Mouse (Mus musculus) C3H10T1/2 (cell line): Measurements from ENCODE around the gene Olfr1302. TPM values are rescaled to one million over a fixed set of nuclear protein-coding genes. Genes with fewer than 3 reads are reported as not detected.

Source experiments
- polyA plus RNA-seq, 2 experiments: library from polyadenylated mRNA; unstranded; fragments of >200 nt; fragmentation: generic; extraction: Trizol; gene quantifications; one replicate each; pipeline ENCODE4 v1.2.1; 2012; ENCODE audit warnings: missing spikeins in 2 of 2

Olfr1302 gene
- polyA plus RNA-seq, result not detected

GRCm38 (mm10) chr2:111777129-111777528 is at the start of gene Olfr1302:
TSS of gene Olfr1302 (plus strand) at chr2:111777429.

DNA sequence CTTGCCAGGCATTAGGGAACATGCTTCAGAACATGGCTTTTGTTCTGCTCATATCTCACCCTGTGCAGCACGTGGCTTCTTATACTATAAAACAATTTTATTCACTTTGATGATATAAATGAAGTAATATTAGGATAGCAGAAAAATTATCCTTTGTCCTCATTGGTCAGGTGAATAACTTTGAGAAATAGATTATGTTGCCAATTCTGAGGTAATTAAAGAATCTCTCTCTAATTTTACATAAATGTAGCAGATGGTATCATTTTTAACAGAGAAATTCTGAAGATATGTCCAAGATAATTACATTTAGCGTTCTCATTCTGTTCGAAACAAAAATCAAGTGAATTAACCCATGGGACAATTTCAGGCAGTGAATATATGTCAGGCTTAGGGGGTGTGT is 26.5 kb upstream of the Olfr1302 start, which contains the start of gene Olfr1301:
TSS of gene Olfr1301 (plus strand) at position 301 of the 400 bp plus-strand sequence.

DNA sequence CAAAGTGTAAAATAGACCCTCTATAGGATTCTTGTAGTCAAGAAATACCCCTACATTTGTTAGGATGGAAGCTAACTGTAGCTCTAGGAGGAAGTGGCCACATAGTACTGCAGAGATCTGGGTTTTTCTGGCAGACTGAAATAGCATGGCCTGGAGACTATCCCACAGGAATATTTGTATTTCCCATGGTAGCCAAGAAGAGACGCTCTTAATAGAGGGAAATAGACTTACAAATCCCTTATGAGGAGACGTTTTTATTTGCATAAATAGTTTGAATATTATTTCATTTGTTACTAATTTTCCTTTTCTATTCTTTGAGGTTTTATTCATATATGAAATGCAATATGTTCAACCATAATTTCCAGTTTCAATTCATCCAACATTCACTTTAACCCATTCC is 43.0 kb downstream of the Olfr1302 start, which contains the start of gene Olfr1303:
TSS of gene Olfr1303 (minus strand) at position 101 of the 400 bp plus-strand sequence.

Other genes with a start within 250 kb of the Olfr1302 start
- gene Olfr1294, start 237.1 kb upstream of the Olfr1302 start, polyA plus RNA-seq, result not detected
- not detected for gene Olfr1295, start 207.7 kb upstream of the Olfr1302 start, polyA plus RNA-seq
- gene Olfr1297, start 150.9 kb upstream of the Olfr1302 start, polyA plus RNA-seq, result not detected
- not detected for gene Olfr1298, start 128.2 kb upstream of the Olfr1302 start, polyA plus RNA-seq
- gene Olfr1299, start 116.0 kb upstream of the Olfr1302 start, polyA plus RNA-seq, result not detected
- gene Olfr1301, start 26.4 kb upstream of the Olfr1302 start, polyA plus RNA-seq, result not detected
- gene Olfr1303, start 42.9 kb downstream of the Olfr1302 start, polyA plus RNA-seq, result not detected
- gene Olfr1305, start 99.7 kb downstream of the Olfr1302 start, polyA plus RNA-seq, result not detected
- not detected for gene Olfr1306, start 138.8 kb downstream of the Olfr1302 start, polyA plus RNA-seq
- not detected for gene Olfr1307, start 172.0 kb downstream of the Olfr1302 start, polyA plus RNA-seq
- gene Olfr1308, start 187.5 kb downstream of the Olfr1302 start, polyA plus RNA-seq, result not detected
- gene Olfr1309, start 212.9 kb downstream of the Olfr1302 start, polyA plus RNA-seq, result not detected
- gene Olfr1310, start 235.3 kb downstream of the Olfr1302 start, polyA plus RNA-seq, result not detected
- not detected for gene Olfr1311, start 247.0 kb downstream of the Olfr1302 start, polyA plus RNA-seq